Mouse (Mus musculus): Measurements from ENCODE around the gene Polr3b.

DNA sequence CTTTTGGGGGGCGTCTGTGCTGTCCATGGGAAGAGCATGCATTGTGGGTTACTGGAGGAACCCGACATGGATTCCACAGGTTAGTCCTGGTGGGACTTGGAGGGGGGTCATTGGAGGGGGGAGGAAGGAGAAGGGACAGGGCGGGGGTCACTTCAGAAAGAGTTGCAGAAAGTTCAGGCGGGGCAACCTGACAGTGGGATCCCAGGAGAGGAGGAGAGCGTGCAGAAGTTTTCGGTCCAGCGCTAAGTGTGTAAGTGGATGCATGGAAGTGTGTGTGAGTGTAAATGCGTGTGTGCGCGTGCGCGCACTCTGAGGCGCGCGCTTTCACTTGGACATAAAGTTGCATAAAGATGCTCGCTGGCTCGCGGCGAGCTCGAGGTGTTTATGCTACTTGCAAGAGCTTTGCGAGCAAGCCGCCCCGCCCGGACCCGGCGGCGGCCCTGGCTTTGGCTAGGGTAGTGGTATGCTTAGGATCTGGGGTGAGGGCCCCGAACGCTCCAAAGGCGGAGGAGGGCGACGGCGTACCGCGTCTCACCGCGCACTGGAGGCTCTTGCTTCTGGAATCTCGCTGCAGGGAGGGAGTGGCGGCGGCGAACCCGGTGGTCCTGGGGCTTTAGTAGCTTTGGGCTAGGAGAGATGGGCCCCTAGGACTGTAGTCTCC is 134.5 kb downstream of the Polr3b start:
- no peak for TF ChIP-seq CTCF (IDR thresholded peaks at IDR 0.05; ENCODE audit: low read depth)
- TF ChIP-seq EP300 (IDR thresholded peaks at IDR 0.05; ENCODE audit: low read depth) = no peak

Data from heart, postnatal 0 days (tissue).